Mouse (Mus musculus) kidney, embryonic 14.5 days (tissue): ENCODE measurements around the gene Krtap4-9. TPM values are rescaled to one million over a fixed set of nuclear protein-coding genes. Genes with fewer than 3 reads are reported as not detected.
"Not testable (repeated sequence)": the region's sequence is repeated elsewhere in the genome, so short reads cannot be mapped to it uniquely, and the experiment has no call there.

ENCODE experiments used
- ATAC-seq: fragments of 200-750 bp; cut with Nextera tagmentation; 2 replicates; pipeline ENCODE4 v1.8.0; 2017; ENCODE audit warnings: moderate number of reproducible peaks, mild to moderate bottlenecking, moderate TSS enrichment, moderate library complexity; ENCODE audit not compliant: low FRiP score, low TSS enrichment
- H3K27ac ChIP-seq: fragments of 300-500 bp; sonication (generic); 2 replicates; pipeline ENCODE4 v1.5.1; 2014; ENCODE audit warnings: low read depth, mild to moderate bottlenecking, low read length, moderate library complexity, mixed read lengths
- H3K27me3 ChIP-seq: fragments of 300-500 bp; sonication (generic); 2 replicates; pipeline ENCODE4 v1.6.1; 2014; ENCODE audit warnings: mild to moderate bottlenecking, low read length; ENCODE audit not compliant: control insufficient read depth, insufficient read depth
- H3K36me3 ChIP-seq: fragments of 300-500 bp; sonication (generic); 2 replicates; pipeline ENCODE4 v1.6.1; 2014; ENCODE audit warnings: low read length, mixed read lengths; ENCODE audit not compliant: control insufficient read depth, insufficient read depth
- H3K4me1 ChIP-seq: fragments of 300-500 bp; sonication (generic); 2 replicates; pipeline ENCODE4 v1.6.1; 2014; ENCODE audit warnings: low read length, mixed read lengths; ENCODE audit not compliant: control insufficient read depth, insufficient read depth
- H3K4me2 ChIP-seq: fragments of 300-500 bp; sonication (generic); replicated peaks from 2 replicates; pipeline ENCODE4 v1.6.1; 2014; ENCODE audit warnings: low read depth, mild to moderate bottlenecking, low read length
- H3K4me3 ChIP-seq: fragments of 300-500 bp; sonication (generic); 2 replicates; pipeline ENCODE4 v1.5.1; 2014; ENCODE audit warnings: mild to moderate bottlenecking, low read length
- H3K9ac ChIP-seq: fragments of 300-500 bp; sonication (generic); 2 replicates; pipeline ENCODE4 v1.6.1; 2014; ENCODE audit warnings: low read depth, mild to moderate bottlenecking, low read length, moderate library complexity
- H3K9me3 ChIP-seq: fragments of 300-500 bp; sonication (generic); 2 replicates; pipeline ENCODE4 v1.6.1; 2016; ENCODE audit warnings: low read length; ENCODE audit not compliant: control insufficient read depth
- WGBS: fragments of 180-500 bp; shearing (Covaris S2); extraction: QIAGEN DNeasy Blood & Tissue Kit; methylation state at CpG from one replicate; pipeline ENCODE4 v1.1.7; 2014; 5-methylcytosine and 5-hydroxymethylcytosine counted together
- polyA plus RNA-seq: library from polyadenylated mRNA; unstranded; fragments of >200 nt; fragmentation: Nextera tagmentation; extraction: Ambion mirVana; gene quantifications from 2 replicates; pipeline ENCODE4 v1.2.1, GENCODE M21; 2014

The Krtap4-9 gene
- polyA plus RNA-seq, 1 experiment from 2014 or later: not detected

- H3K4me2 ChIP-seq, ATAC-seq, H3K27me3 ChIP-seq, H3K36me3 ChIP-seq, H3K9me3 ChIP-seq, H3K9ac ChIP-seq, H3K4me1 ChIP-seq, H3K4me3 ChIP-seq, H3K27ac ChIP-seq: not testable (repeated sequence)
- no CpG with 5 or more reads among the region's 1 CpGs for WGBS
Observed at GRCm38 (mm10) chr11:99804346-99804745, 19.3 kb downstream of the Krtap4-9 start, which contains the start of gene Gm11554. Gm11554 (minus strand) TSS chr11:99804446.

- not testable (repeated sequence) for H3K4me1 ChIP-seq, H3K9ac ChIP-seq, H3K27me3 ChIP-seq, H3K27ac ChIP-seq, ATAC-seq, H3K36me3 ChIP-seq, H3K9me3 ChIP-seq, H3K4me2 ChIP-seq, H3K4me3 ChIP-seq
Observed at GRCm38 (mm10) chr11:99809792-99810191, 24.8 kb downstream of the Krtap4-9 start, which contains the start of gene Krtap4-13. Krtap4-13 (minus strand) TSS chr11:99809892.

DNA sequence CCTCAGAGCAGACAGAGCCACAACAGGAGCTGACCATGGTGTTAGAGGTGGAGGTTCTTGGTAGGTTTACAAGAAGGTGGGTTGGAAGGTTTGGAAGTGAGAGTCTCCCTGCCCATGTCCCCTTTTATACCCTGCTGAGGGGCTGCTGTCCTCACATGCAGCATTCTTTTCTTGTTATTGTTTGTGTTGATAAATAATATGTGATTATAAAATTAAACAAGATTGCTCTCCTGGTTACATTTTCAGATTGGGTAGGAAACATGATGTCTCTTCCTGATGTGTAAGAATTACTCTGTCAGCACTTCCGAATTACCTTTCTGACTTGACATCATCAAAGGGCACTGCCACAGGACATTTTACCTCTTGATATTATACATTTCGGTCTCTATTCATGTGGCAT is 30.6 kb downstream of the Krtap4-9 start, which contains the start of gene Gm11564:
TSS of gene Gm11564 (minus strand) at position 101 of the 400 bp plus-strand sequence.
- H3K27ac ChIP-seq, H3K9me3 ChIP-seq, ATAC-seq, H3K4me1 ChIP-seq, H3K36me3 ChIP-seq, H3K4me3 ChIP-seq, H3K4me2 ChIP-seq, H3K9ac ChIP-seq, H3K27me3 ChIP-seq: not testable (repeated sequence)
- WGBS: 88% methylated on average over 2 of the region's 2 CpGs

Other genes with a start within 250 kb of the Krtap4-9 start
- not detected in 2 replicates for gene Krt40, start 242.0 kb upstream of the Krtap4-9 start, polyA plus RNA-seq
- gene Krtap3-3, start 234.3 kb upstream of the Krtap4-9 start, polyA plus RNA-seq: not detected in 2 replicates
- not detected in 2 replicates for gene Krtap3-2, start 228.3 kb upstream of the Krtap4-9 start, polyA plus RNA-seq
- gene Gm11939, start 225.7 kb upstream of the Krtap4-9 start, polyA plus RNA-seq: not detected in 2 replicates
- gene Krtap3-1, start 218.6 kb upstream of the Krtap4-9 start, polyA plus RNA-seq: not detected in 2 replicates
- gene Krtap1-5, start 204.2 kb upstream of the Krtap4-9 start, polyA plus RNA-seq: not detected in 2 replicates
- not detected in 2 replicates for gene Krtap1-4, start 201.5 kb upstream of the Krtap4-9 start, polyA plus RNA-seq
- gene Krtap1-3, start 193.9 kb upstream of the Krtap4-9 start, polyA plus RNA-seq: not detected in 2 replicates
- not detected in 2 replicates for gene Krtap9-3, start 187.1 kb upstream of the Krtap4-9 start, polyA plus RNA-seq
- gene Gm11938, start 181.9 kb upstream of the Krtap4-9 start, polyA plus RNA-seq: not detected in 2 replicates
- gene Gm11937, start 175.0 kb upstream of the Krtap4-9 start, polyA plus RNA-seq: not detected in 2 replicates
- gene Krtap2-4, start 170.4 kb upstream of the Krtap4-9 start, polyA plus RNA-seq: not detected in 2 replicates
- not detected in 2 replicates for gene Gm11562, start 164.8 kb upstream of the Krtap4-9 start, polyA plus RNA-seq
- not detected in 2 replicates for gene Krtap4-1, start 157.0 kb upstream of the Krtap4-9 start, polyA plus RNA-seq
- not detected in 2 replicates for gene Krtap4-2, start 150.1 kb upstream of the Krtap4-9 start, polyA plus RNA-seq
- gene Krtap4-7, start 141.1 kb upstream of the Krtap4-9 start, polyA plus RNA-seq: not detected in 2 replicates
- gene Gm11555, start 135.0 kb upstream of the Krtap4-9 start, polyA plus RNA-seq: not detected in 2 replicates
- not detected in 2 replicates for gene Gm11563, start 126.2 kb upstream of the Krtap4-9 start, polyA plus RNA-seq
- gene Krtap4-6, start 119.2 kb upstream of the Krtap4-9 start, polyA plus RNA-seq: not detected in 2 replicates
- gene Gm14190, start 94.5 kb upstream of the Krtap4-9 start, polyA plus RNA-seq: not detected in 2 replicates
- gene Gm14180, start 50.9 kb upstream of the Krtap4-9 start, polyA plus RNA-seq: not detected in 2 replicates
- not detected in 2 replicates for gene Gm11595, start 12.3 kb upstream of the Krtap4-9 start, polyA plus RNA-seq
- not detected in 2 replicates for gene Krtap4-8, start 4.5 kb upstream of the Krtap4-9 start, polyA plus RNA-seq
- not detected in 2 replicates for gene Gm11596, start 8.3 kb downstream of the Krtap4-9 start, polyA plus RNA-seq
- gene Gm11569, start 13.7 kb downstream of the Krtap4-9 start, polyA plus RNA-seq: not detected in 2 replicates
- gene Gm11554, start 19.2 kb downstream of the Krtap4-9 start, polyA plus RNA-seq: not detected in 2 replicates
- not detected in 2 replicates for gene Krtap4-13, start 24.7 kb downstream of the Krtap4-9 start, polyA plus RNA-seq
- not detected in 2 replicates for gene Gm11564, start 30.5 kb downstream of the Krtap4-9 start, polyA plus RNA-seq
- gene 2300003K06Rik, start 52.9 kb downstream of the Krtap4-9 start, polyA plus RNA-seq: not detected in 2 replicates
- not detected in 2 replicates for gene Krtap4-16, start 66.4 kb downstream of the Krtap4-9 start, polyA plus RNA-seq
- gene Gm11568, start 72.7 kb downstream of the Krtap4-9 start, polyA plus RNA-seq: not detected in 2 replicates
- not detected in 2 replicates for gene Gm11559, start 79.3 kb downstream of the Krtap4-9 start, polyA plus RNA-seq
- gene Krtap9-1, start 88.2 kb downstream of the Krtap4-9 start, polyA plus RNA-seq: not detected in 2 replicates
- gene Gm11567, start 94.0 kb downstream of the Krtap4-9 start, polyA plus RNA-seq: not detected in 2 replicates
- not detected in 2 replicates for gene Krtap31-1, start 122.7 kb downstream of the Krtap4-9 start, polyA plus RNA-seq
- not detected in 2 replicates for gene Gm11565, start 129.6 kb downstream of the Krtap4-9 start, polyA plus RNA-seq
- gene Krtap31-2, start 151.1 kb downstream of the Krtap4-9 start, polyA plus RNA-seq: not detected in 2 replicates
- not detected in 2 replicates for gene Krtap9-5, start 163.3 kb downstream of the Krtap4-9 start, polyA plus RNA-seq
- not detected in 2 replicates for gene Krtap29-1, start 193.9 kb downstream of the Krtap4-9 start, polyA plus RNA-seq
- not detected in 2 replicates for gene Krtap16-1, start 201.4 kb downstream of the Krtap4-9 start, polyA plus RNA-seq
- gene Krtap17-1, start 208.8 kb downstream of the Krtap4-9 start, polyA plus RNA-seq: not detected in 2 replicates
- gene Krt33a, start 231.0 kb downstream of the Krtap4-9 start, polyA plus RNA-seq: not detected in 2 replicates
- not detected in 2 replicates for gene Krt33b, start 244.7 kb downstream of the Krtap4-9 start, polyA plus RNA-seq